Mouse (Mus musculus) left cerebral cortex, adult 8-10 months (tissue): ENCODE data around the gene Bag3. TPM values are rescaled to one million over a fixed set of nuclear protein-coding genes. Genes with fewer than 3 reads are reported as not detected.
"Not testable (repeated sequence)": the region's sequence is repeated elsewhere in the genome, so short reads cannot be mapped to it uniquely, and the experiment has no call there.

Experiments
- DNase-seq, 2 experiments: peaks; one replicate each; pipeline ENCODE4 v3.0.0; 2022; ENCODE audit warnings: low spot score in 2 of 2
- total RNA-seq, 4 experiments: library from RNA; stranded (reverse); gene quantifications; 2 replicates each; pipeline ENCODE4 v1.2.4; 2022

The Bag3 gene
- total RNA-seq, 4 experiments from 2014 or later, result 8.2 to 10.2 (median 9.3) TPM

GRCm38 (mm10) chr7:128567561-128568244 is 44.3 kb downstream of the Bag3 start:
- DNase-seq, result no peak

GRCm38 (mm10) chr7:128569429-128569828 is 46.0 kb downstream of the Bag3 start:
- DNase-seq, result not testable (repeated sequence)

- no peak for DNase-seq
Observed at GRCm38 (mm10) chr7:128569987-128570656, 46.7 kb downstream of the Bag3 start.

DNA sequence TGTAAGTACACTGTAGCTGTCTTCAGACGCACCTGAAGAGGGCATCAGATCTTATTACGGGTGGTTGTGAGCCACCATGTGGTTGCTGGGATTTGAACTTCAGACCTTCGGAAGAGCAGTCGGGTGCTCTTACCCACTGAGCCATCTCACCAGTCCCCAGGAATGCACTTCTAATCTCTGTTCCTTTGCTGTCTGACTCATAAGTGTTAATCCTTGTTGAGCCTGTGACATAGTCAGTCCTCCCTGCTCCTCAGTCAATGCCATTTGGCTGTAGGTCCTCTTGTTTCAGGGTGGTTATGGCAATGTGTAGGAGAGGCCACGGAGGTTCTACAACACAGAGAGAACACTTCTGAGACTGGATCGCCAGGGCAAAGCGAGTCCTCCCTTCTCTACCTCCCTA is 47.2 kb downstream of the Bag3 start:
- not testable (repeated sequence) for DNase-seq

GRCm38 (mm10) chr7:128572030-128572429 is 48.6 kb downstream of the Bag3 start:
- no peak for DNase-seq

DNA sequence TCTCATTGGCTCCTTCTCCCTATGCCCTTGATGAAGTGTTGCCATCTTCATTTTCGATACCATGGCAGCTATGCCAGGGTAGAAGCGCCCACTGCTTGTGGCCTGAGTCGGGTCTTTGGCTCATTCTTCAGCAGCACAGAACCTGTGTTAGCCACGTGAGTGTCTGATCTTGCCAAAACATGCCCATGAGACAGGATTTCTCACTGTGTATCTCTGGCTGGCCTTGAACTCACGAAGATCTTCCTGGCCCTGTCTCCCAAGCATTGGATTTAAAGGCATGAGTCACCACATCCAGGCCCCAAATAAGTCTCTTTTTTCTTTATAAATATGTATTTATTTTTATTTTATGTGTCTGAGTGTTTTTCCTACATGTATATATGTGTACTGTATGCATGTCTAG is 51.8 kb downstream of the Bag3 start:
- DNase-seq, result no peak

DNA sequence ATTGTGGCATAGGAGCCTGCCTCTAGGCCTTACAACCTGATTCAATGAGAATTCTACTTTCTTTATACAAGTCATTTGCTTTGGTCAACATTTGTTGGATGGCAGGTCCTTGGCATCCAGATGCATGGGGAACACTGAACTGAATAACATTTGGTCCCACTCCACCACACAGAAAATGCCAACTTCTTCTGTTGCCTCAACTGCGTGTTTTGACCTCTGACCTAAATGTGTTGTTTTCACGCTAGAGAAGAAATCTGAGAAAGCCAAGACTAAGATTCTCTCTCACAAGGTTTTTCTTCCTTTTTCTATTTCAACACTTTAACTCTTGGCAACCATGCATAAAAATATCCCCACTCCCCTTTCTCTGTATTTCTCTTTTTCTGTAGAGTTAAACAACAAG is 52.4 kb downstream of the Bag3 start:
- DNase-seq, result no peak

DNA sequence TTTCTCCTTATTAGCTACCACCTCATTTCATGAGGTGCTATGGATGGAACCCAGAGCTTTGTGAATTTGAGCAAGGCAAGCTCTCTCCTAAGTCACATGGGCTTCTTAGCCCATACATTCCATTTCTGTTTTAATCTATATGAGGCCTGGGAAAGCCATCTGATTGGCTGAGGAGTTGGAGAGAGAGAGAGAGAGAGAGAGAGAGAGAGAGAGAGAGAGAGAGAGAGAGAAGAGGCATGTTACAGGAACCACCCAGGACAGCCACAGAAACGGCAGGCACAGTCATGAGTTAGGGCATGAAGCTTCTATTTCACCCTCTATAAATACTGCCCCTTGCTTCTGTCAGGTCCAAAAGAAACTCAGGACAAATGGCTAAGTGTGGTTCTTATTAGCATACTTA is 54.2 kb downstream of the Bag3 start:
- no peak for DNase-seq

DNA sequence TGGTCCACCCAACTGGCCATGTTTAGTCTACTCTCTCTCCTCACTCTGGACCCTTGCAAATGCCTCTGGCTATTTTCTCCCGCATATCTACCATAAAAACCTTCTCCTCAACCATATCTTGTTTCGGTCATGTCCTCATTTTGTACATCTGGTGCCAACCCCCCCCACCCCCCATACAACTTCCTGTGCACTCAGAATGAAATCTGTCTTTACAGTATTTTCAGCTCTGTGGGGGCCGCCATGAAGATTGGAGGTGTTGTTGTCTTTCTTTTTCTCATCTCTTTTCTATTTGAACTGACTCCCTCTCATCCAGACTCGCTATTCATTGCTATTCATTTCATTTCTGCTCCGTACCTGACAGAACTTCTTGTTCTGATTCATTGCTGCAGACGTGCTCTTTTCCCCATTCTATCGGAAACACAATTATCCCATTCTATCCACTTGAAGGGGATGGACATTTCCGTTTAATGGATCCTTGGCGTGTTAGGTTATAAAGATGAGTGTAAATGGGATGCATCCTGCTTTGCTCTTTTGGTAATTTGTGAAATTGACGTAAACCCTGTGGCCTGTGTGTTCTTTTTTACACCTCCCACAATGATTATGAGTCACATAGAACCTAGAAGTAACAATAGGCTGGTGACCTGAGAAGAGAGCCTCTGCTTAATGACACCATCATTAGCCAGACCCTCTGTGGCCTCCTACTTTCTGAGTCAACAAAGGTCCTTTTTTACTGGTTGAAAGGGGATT is 55.0 kb downstream of the Bag3 start:
- DNase-seq, result no peak

- DNase-seq, result no peak
Observed at GRCm38 (mm10) chr7:128579381-128579780, 56.0 kb downstream of the Bag3 start.

- no peak for DNase-seq
Observed at GRCm38 (mm10) chr7:128580318-128580717, 56.9 kb downstream of the Bag3 start.

GRCm38 (mm10) chr7:128581864-128582484 is 58.6 kb downstream of the Bag3 start:
- DNase-seq, result no peak

- DNase-seq, result peak in 1 of 2 experiments; percentile 90
Observed at GRCm38 (mm10) chr7:128583213-128583948, 60.0 kb downstream of the Bag3 start.

DNA sequence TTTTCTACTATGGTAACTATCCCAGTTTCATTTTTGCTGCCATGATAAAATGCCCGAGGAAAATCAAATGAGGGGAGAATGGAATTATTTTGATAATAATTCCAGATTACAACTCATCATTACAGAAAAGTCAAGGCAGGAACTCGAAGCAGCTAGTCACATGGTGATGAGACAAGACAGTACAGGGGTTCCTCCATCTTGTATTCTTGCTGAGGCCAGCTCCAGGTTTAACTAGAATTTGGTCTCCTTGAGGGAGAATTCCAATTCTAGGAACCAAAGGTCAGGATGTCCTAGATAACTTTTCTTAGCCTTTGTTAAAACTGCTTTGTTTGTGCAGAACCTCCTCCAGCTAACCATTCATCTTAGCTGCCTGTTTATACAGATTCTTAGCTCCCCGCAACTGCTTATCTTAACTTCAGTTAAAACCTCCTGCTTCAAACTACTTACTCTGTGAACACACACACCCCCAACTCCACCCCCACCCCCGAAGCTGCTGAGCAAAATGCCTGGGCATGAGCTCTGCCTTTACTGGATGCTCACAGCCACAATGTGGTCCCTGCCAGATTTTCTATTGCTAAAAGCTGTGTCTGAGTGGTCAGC is 64.0 kb downstream of the Bag3 start:
- DNase-seq, result no peak

DNA sequence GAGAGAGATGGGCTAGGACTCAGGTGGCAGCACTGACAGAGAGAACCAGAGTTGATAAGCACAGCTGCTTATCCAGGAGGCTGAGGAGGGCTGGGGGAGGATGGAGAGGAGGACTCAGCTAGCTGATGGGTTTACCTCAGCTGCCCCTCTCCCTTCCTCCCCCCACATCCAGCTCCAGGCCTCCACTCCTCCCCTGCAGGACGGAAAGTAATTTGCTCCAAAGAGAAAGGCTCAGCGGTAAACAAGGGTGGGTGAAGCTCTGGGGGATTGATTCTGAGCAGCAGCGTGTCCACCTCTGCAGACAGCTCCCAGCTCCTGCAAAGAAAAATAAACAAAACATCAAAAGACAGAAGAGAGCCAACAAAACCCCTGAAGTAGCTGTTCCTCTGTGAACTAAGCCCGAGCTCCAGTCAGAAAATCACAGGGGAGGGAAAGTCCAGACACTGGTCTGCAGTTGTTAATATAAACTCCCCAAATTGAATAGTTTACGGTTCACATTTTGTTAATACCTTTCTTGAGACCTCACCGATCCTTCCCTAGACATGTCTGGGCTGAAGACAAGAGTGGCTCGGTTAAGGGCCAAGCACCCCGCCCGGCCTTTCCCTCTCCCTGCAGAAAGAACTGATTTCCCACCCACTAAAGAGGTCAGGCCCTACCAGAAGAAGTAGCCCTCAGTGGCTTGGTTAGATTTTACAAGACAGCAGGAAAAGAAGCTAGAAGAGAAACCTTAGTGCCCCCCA is 68.1 kb downstream of the Bag3 start:
- DNase-seq, result peak in 1 of 2 experiments; percentile 42

- DNase-seq, result peak in 1 of 2 experiments; percentile 33
Observed at GRCm38 (mm10) chr7:128592118-128592935, 68.9 kb downstream of the Bag3 start.

- DNase-seq, result no peak
Observed at GRCm38 (mm10) chr7:128592936-128593241, 69.5 kb downstream of the Bag3 start.

GRCm38 (mm10) chr7:128596274-128596673 is 72.9 kb downstream of the Bag3 start:
- DNase-seq, result no peak
